Mouse (Mus musculus) embryonic stem cell, embryonic (primary cell): ENCODE measurements at regions not wholly inside any gene's neighbourhood (a gene's known extent, or its start where the extent isn't known, plus 50 kb on each side); places are given as distances from the start of the nearest gene placed in this dataset.

Experiments
- CTCF ChIA-PET, 4 experiments: fragments of 300-600 bp in 2 of 4; fragments of 350-600 bp in 2 of 4; sonication (Branson Sonifier 250); formaldehyde crosslinking; loops; one replicate each; lab custom pipeline; 2022; ENCODE audit warnings: inconsistent platforms in 2 of 4; lab: Charles Lee
- POLR2A ChIA-PET, 4 experiments: fragments of 300-600 bp in 2 of 4; fragments of 350-600 bp in 2 of 4; sonication (Branson Sonifier 250); formaldehyde crosslinking; loops; one replicate each; lab custom pipeline; 2022; ENCODE audit warnings: antibody characterized with exemption in 4 of 4, inconsistent platforms in 1 of 4; lab: Charles Lee

- CTCF ChIA-PET, result no interaction called here
- POLR2A ChIA-PET, result no interaction called here
Observed at GRCm38 (mm10) chr13:107340802-107341364, 319.0 kb upstream of the Kif2a start.

- CTCF ChIA-PET, result no interaction called here
- POLR2A ChIA-PET, result no interaction called here
Observed at GRCm38 (mm10) chr13:107338111-107338510, 316.2 kb upstream of the Kif2a start.

DNA sequence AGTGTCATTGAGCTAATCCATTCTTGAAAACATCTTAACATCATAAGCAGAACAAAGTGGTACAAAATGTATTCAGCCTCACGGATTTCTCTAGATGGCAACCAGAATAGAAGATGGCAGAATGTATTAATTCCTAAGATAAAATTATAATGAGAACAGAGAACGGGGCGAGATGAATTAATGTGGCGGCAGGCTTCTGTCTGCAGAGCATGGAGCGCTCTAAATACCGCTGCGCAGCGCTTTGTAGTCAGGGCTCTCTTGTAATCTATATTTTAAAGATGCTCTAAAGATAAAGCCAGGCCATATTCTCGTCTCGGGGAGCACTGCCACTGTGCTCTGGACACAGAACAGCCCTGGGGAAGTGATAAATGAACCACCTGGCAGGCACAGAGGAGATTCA, 315.2 kb upstream of the Kif2a start:
- POLR2A ChIA-PET, result no interaction called here
- CTCF ChIA-PET, result no interaction called here

- ChIA-PET CTCF (no interaction called here), POLR2A (no interaction called here)
Observed at GRCm38 (mm10) chr13:107329348-107329747, 307.4 kb upstream of the Kif2a start.

DNA sequence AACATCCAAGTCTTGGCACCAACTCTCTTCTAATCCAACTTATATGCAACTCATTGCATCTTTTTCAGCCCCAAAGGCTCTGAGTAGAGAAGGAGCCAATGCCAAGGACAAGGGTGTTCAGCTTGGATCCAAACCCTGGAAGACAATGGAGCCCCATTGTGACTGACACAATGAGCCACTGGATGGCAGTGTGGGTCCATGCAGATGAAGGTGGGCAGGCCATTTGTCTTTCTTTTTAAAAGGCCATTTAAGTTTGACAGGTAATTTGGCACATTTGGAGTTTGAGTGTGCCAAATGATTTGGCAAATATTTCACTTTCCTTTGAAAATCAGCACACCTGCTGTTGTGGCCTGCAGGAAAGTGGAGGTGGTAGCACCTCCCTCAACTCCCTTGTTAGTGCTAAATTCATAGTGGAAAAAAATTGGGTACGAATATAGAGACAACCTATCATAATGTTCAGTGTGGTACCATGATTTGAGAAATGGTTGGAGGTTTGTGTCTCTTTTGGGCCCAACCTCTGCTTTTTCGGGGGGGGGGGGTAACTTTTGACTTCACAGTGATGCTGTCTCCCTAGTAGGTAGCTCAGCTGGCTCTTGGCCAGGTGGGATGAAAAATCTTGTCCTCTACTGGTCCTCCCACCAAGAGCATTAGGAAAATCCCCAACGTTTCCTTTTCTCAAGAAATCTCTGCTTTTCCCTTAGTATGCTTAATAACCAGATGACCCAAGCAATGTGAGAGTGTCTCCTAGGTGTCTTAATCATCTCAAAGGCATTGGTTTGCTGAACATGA, 304.0 kb upstream of the Kif2a start:
- POLR2A ChIA-PET, result interaction anchor here in 2 of 4 experiments (0.7 to 0.8 kb wide), 2 partner anchors 196 to 351 kb away, joined by 4 to 9 read pairs; no protein-coding TSS in a partner anchor
- CTCF ChIA-PET, result interaction anchor here in 3 of 4 experiments (0.6 to 1.5 kb wide), 7 partner anchors 9 to 828 kb away, joined by 3 to 5 read pairs (median 3); no protein-coding TSS in a partner anchor

DNA sequence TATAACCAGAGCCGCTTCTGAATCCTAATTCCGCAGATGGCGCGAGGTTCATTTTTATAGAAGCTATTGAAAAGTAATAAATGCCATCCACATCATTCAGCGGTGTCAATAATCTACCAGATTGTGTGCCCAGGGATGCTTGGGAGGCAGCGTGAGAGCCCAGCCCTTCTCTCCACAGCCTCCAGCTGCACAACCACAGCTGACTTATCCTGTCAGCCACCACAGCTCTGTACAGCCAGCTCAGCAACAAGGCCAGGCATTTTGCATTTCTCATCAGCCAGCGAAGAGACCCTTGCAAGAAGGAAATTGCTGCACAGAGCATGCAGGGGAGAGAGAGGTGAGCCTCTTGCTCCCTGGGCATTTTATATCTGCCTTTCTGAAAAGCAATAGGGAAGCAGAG, 292.8 kb upstream of the Kif2a start:
- POLR2A ChIA-PET, result no interaction called here

DNA sequence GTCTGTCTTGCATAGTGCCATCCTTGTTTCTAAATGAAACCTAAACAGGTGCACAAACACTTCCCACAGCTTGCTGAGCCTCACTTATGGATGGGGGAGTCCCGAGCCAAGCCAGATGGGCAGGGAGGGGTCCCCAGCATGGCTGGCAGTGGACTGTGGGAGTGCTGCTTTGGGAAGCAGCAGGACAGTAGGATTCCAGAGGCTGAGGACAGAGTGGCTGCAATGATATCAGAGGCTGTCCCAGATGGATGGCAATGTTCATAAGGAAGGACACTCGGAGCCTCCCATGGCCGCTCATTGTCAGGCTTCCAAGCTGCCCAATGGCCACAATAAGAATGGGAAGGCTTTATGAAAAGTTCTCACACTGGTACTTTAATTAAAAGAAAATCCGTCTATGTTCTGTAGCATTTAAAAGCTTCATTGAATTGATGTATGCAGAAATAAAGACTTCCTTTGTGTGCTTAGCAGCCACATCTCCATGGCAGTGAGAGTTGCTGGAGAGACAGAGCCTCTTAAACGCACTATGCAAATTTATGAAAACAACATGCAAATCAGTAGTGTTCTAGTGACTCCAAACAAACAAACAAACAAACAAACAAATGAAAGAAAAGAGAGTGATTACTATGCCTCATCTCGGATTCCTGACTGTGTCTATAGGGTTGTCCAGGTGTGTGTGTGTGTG, 287.2 kb upstream of the Kif2a start:
- CTCF ChIA-PET, result no interaction called here
- POLR2A ChIA-PET, result no interaction called here

More for the DNA sequence above, 292.8 kb upstream of the Kif2a start:
- CTCF ChIA-PET, result no interaction called here

DNA sequence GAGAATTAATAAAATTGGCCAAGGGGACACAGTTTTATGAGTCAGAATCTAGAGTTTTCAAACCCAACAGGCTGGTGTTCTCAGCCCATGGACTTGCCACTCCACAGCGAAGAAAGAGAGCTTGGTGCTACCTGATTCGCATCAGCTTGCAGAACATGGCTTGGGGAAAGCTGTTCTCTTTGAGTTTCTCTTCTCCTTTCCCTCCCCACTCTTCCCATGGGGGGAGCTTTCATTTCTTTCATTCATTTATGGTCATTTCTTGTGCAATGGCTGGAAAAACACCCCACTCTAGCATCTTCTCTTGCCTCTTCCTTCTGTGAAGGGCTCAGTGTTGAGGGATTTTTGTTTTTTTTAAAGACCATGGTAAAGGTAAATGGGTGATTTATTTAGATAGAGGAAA, 286.5 kb upstream of the Kif2a start:
- ChIA-PET POLR2A (interaction anchor here in 1 of 4 experiments (0.5 kb wide), 1 partner anchor 675 kb away, joined by 3 read pairs; no protein-coding TSS in a partner anchor), CTCF (no interaction called here)

DNA sequence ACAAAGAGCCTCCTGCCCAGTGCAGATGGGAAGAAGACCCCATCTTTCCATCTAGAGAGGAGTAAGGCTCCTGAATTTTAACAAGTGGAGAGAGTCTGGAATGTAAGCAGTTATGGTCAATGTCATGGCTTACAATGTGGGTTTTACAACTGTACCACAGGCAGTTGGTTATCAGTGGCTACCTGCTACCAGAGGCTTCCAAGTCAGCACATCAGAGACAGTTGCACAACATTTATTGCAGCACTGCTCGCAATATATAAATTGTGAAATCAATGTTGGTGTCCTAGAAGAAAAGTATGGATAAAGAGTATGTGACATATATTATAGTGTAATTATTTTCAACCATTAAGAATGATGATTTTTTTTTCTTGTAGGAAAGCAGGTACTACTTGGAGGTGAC, 285.0 kb upstream of the Kif2a start:
- ChIA-PET CTCF (no interaction called here), POLR2A (interaction anchor here in 1 of 4 experiments (0.6 kb wide), 1 partner anchor 720 kb away, joined by 3 read pairs; no protein-coding TSS in a partner anchor)

GRCm38 (mm10) chr13:107306232-107306631, 284.3 kb upstream of the Kif2a start:
- POLR2A ChIA-PET, result interaction anchor here in 1 of 4 experiments (0.6 kb wide), 1 partner anchor 721 kb away, joined by 3 read pairs; no protein-coding TSS in a partner anchor
- CTCF ChIA-PET, result no interaction called here

DNA sequence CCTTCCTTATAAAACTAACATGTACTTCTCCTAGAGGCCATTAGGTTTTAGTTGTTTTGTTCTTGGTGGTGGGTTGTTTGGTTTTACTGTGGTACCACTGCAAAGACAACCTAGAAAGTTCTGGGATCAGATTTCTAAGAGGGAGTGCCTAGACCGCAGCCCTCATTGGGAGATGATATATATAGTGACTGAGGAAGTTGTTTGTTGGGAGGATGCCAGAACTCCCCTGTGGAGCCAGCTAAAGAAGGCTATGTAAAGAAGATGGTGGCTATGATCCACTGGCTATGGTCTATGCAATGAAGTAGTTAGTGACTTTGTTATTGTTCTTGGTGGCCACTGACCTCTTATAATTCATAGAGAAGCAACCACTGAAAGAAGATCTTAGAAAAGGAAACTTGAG, 283.8 kb upstream of the Kif2a start:
- CTCF ChIA-PET, result no interaction called here
- POLR2A ChIA-PET, result no interaction called here

GRCm38 (mm10) chr13:107303878-107304277, 282.0 kb upstream of the Kif2a start:
- POLR2A ChIA-PET, result no interaction called here
- CTCF ChIA-PET, result no interaction called here

- CTCF ChIA-PET, result no interaction called here
- POLR2A ChIA-PET, result no interaction called here
Observed at GRCm38 (mm10) chr13:107303322-107303721, 281.4 kb upstream of the Kif2a start.

GRCm38 (mm10) chr13:107300792-107301191, 278.9 kb upstream of the Kif2a start:
- CTCF ChIA-PET, result no interaction called here
- POLR2A ChIA-PET, result no interaction called here

GRCm38 (mm10) chr13:107264581-107264980, 242.7 kb upstream of the Kif2a start:
- ChIA-PET POLR2A (no interaction called here), CTCF (no interaction called here)

DNA sequence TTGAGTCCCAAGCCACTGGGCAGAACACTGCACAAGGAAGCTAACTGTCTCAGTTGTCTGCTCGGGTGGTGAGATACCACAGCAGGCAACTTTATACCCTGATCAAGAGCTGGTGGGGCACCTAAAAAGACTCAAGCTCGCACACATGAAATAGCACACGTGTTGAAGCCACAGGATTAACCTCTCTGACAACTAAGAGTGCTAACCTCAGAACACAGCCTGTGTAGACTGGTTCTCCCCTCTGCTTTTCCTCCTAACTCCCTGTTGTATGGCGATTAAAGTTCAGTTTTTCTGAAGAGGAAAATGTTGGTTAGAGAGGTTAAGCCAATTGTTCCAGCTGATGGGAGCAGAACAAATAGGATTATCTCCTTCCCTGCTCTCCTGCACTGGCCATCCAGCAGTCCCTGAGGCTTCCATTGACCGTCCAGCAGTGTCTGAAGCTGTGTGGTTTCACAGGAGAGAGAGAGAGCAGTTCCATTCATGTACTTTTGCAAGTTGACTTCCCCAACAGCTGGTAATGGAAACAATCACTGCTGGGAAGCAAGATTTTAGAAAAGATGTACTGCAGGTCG, 239.6 kb upstream of the Kif2a start:
- ChIA-PET POLR2A (no interaction called here), CTCF (no interaction called here)

DNA sequence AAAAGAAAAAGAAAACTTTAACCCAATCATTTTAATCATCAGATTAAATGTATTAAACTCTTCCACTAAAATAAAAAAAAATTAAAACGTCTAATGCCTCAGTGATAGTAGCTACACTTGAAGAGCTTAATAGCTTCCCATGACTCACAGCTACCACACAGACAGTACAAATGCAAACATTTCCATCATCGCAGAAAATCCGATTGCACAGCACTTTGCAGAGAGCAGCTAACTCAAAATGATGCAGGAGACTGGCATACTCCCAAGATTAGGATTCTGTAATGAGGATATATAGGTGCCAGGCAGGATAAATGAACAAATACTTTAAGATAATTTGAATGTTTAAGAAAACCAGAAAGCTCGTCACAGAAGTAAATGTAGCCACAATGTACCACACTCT, 238.3 kb upstream of the Kif2a start:
- POLR2A ChIA-PET, result no interaction called here
- CTCF ChIA-PET, result no interaction called here

GRCm38 (mm10) chr13:107247792-107248505, 226.0 kb upstream of the Kif2a start:
- CTCF ChIA-PET, result interaction anchor here in 1 of 4 experiments (0.7 kb wide), 1 partner anchor 105 kb away, joined by 4 read pairs; no protein-coding TSS in a partner anchor
- POLR2A ChIA-PET, result interaction anchor here in 1 of 4 experiments (0.6 to 0.7 kb wide), 4 partner anchors 18 to 688 kb away, joined by 3 to 7 read pairs (median 4); no protein-coding TSS in a partner anchor
